Mouse (Mus musculus): ENCODE measurements at regions not wholly inside any gene's neighbourhood (a gene's known extent, or its start where the extent isn't known, plus 50 kb on each side); places are given as distances from the start of the nearest gene placed in this dataset.

GRCm38 (mm10) chr5:76040454-76041203 is 62.4 kb upstream of the Kdr start:
- H3K27me3 ChIP-seq (replicated peaks; ENCODE audit: control insufficient read depth, insufficient read depth, low read length): no peaks in the 10 kb centered on the region
- 73% methylated on average over 10 of the region's 10 CpGs for WGBS
- ATAC-seq: no peak

DNA sequence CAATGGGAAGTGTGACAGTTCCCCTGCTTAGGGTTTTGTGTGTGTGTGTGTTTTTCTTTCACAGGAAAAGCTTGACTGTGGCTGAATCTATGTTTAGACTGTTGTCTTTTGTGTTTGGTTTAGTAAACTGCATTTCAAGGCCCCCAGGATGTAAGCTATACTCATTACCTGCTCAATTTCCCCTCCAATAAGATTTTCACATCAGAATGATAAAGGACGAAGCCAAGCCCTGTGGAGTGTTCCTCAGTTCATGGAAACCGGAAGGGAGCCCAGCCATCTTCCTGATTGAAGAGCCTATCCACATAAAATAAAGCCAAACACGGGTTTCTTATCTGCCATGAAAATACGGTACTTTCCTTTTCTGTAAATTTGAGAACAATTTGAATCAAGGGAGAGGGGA is 50.5 kb upstream of the Kdr start:
- H3K27me3 ChIP-seq (replicated peaks; ENCODE audit: control insufficient read depth, insufficient read depth, low read length): no peaks in the 10 kb centered on the region
- no peak overlapping the region for H3K4me3 ChIP-seq (replicated peaks; ENCODE audit: low read length)
- no peak overlapping the region for H3K4me2 ChIP-seq (ENCODE audit: low read length)
- no peak for ATAC-seq
- no peaks in the 10 kb centered on the region for H3K36me3 ChIP-seq (ENCODE audit: control insufficient read depth, insufficient read depth)
- no peaks in the 10 kb centered on the region for H3K9me3 ChIP-seq (ENCODE audit: control insufficient read depth, low read length)
- no peaks in the 10 kb centered on the region for H3K4me1 ChIP-seq (replicated peaks; ENCODE audit: control insufficient read depth, insufficient read depth, low read length)
- H3K27ac ChIP-seq (ENCODE audit: low read length): no peak overlapping the region
- H3K9ac ChIP-seq (replicated peaks; ENCODE audit: low read depth, low read length): no peak overlapping the region
- WGBS: 45% methylated on average over 4 of the region's 4 CpGs

More at GRCm38 (mm10) chr5:76040454-76041203, 62.4 kb upstream of the Kdr start:
- no peak overlapping the region for H3K27ac ChIP-seq (ENCODE audit: low read length)
- H3K4me3 ChIP-seq (replicated peaks; ENCODE audit: low read length): no peak overlapping the region
- no peaks in the 10 kb centered on the region for H3K36me3 ChIP-seq (ENCODE audit: control insufficient read depth, insufficient read depth)
- no peak overlapping the region for H3K4me2 ChIP-seq (ENCODE audit: low read length)
- no peaks in the 10 kb centered on the region for H3K4me1 ChIP-seq (replicated peaks; ENCODE audit: control insufficient read depth, insufficient read depth, low read length)
- H3K9ac ChIP-seq (replicated peaks; ENCODE audit: low read depth, low read length): no peak overlapping the region
- no peaks in the 10 kb centered on the region; the same call in 1 of the 2 replicates for H3K9me3 ChIP-seq (ENCODE audit: control insufficient read depth, low read length)
